In genomic region chr2:132375135-132375534, GRCm38 (mm10) we compare ENCODE assay signal across 29 mouse cellular contexts. TPM values are rescaled to one million over a fixed set of nuclear protein-coding genes. Genes with fewer than 3 reads are reported as not detected.
"Had no signal": no experiment of that assay in that cellular context is flagged by ENCODE, and none has a peak within 500 bp of the region (broad histone marks: within the 10 kb centered on the region; RNA-seq: fewer than 3 reads in every experiment).

No protein-coding gene starts in this region.

- H3K4me3 ChIP-seq: left cerebral cortex, adult 2 months; limb, embryonic 10.5 days; limb, embryonic 12.5 days; limb, embryonic 13.5 days; limb, embryonic 15.5 days; liver, embryonic 12.5 days; liver, embryonic 13.5 days; liver, embryonic 15.5 days; lung, embryonic 15.5 days; megakaryocyte, embryonic 14.5 days; midbrain, embryonic 12.5 days; midbrain, embryonic 13.5 days; midbrain, embryonic 15.5 days; myocyte had no signal

- H3K27me3 ChIP-seq: limb, embryonic 12.5 days; limb, embryonic 13.5 days; limb, embryonic 15.5 days; liver, embryonic 13.5 days; liver, embryonic 15.5 days; lung, embryonic 15.5 days; midbrain, embryonic 12.5 days; midbrain, embryonic 13.5 days; midbrain, embryonic 15.5 days had no signal

- ATAC-seq: liver, embryonic 12.5 days; liver, postnatal 0 days; lung, postnatal 0 days; midbrain, embryonic 13.5 days; midbrain, embryonic 15.5 days; midbrain, embryonic 16.5 days had no signal

- H3K36me3 ChIP-seq: limb, embryonic 10.5 days; limb, embryonic 12.5 days; limb, embryonic 13.5 days; limb, embryonic 15.5 days; liver, embryonic 12.5 days; liver, embryonic 13.5 days; liver, embryonic 15.5 days; lung, embryonic 15.5 days; midbrain, embryonic 12.5 days; midbrain, embryonic 13.5 days; midbrain, embryonic 15.5 days had no signal

- H3K4me1 ChIP-seq: limb, embryonic 10.5 days; limb, embryonic 12.5 days; limb, embryonic 13.5 days; limb, embryonic 15.5 days; liver, embryonic 12.5 days; liver, embryonic 13.5 days; liver, embryonic 15.5 days; lung, embryonic 15.5 days; midbrain, embryonic 12.5 days; midbrain, embryonic 13.5 days; midbrain, embryonic 15.5 days had no signal

- DNase-seq: liver; liver, embryonic 13.5 days; liver, postnatal 0 days; lung, adult 18-20 months; lung, adult 2 months; lung, embryonic 14.5 days; lung, postnatal 10 days; lung, postnatal 14 days; lung, postnatal 36 days; lung, postnatal 4 days; midbrain, embryonic 14.5 days had no signal

- H3K27ac ChIP-seq: left cerebral cortex, adult 2 months; limb, embryonic 10.5 days; limb, embryonic 12.5 days; limb, embryonic 13.5 days; limb, embryonic 15.5 days; liver, embryonic 12.5 days; liver, embryonic 13.5 days; liver, embryonic 14.5 days; liver, embryonic 15.5 days; lung, embryonic 15.5 days; macrophage; midbrain, embryonic 12.5 days; midbrain, embryonic 13.5 days; midbrain, embryonic 15.5 days had no signal

- H3K9me3 ChIP-seq: limb, embryonic 10.5 days; limb, embryonic 12.5 days; limb, embryonic 13.5 days; limb, embryonic 15.5 days; liver, embryonic 12.5 days; liver, embryonic 13.5 days; liver, embryonic 15.5 days; lung, embryonic 15.5 days; midbrain, embryonic 12.5 days; midbrain, embryonic 13.5 days; midbrain, embryonic 15.5 days had no signal

RNA-seq across cellular contexts. Expression of gene Prokr2, which starts 10.1 kb away (rescaled TPM):
- polyA plus RNA-seq: liver, adult 2 months; lung, adult 2 months; lung, postnatal 0 days; macrophage; myocyte had no signal
